Mouse (Mus musculus) kidney, adult 2 months (tissue): ENCODE measurements at regions not wholly inside any gene's neighbourhood (a gene's known extent, or its start where the extent isn't known, plus 50 kb on each side); places are given as distances from the start of the nearest gene placed in this dataset.

ENCODE experiments used
- CTCF ChIP-seq: fragments of 200-500 bp; conservative IDR thresholded peaks from 2 replicates; pipeline ENCODE4 v1.5.1; 2011; ENCODE audit warnings: low read depth, mild to moderate bottlenecking, control low read depth, low read length, moderate library complexity, mixed read lengths; ENCODE audit not compliant: insufficient read depth, insufficient read length
- POLR2A ChIP-seq: fragments of 200-500 bp; IDR thresholded peaks from one replicate; pipeline ENCODE4 v1.6.1; 2011; ENCODE audit warnings: low read depth, low read length, control low read depth

GRCm38 (mm10) chr1:137813716-137814115 lies 361.8 kb downstream of the Ptprc start:
- TF ChIP-seq POLR2A (no peak), CTCF (no peak)
